Mouse (Mus musculus) MEL (cell line): Measurements from ENCODE around the gene Ttf2. TPM values are rescaled to one million over a fixed set of nuclear protein-coding genes. Genes with fewer than 3 reads are reported as not detected.

Experiments used
- DNase-seq: peaks from one replicate; pipeline ENCODE4 v3.0.0; 2011; ENCODE audit warnings: low read depth, low spot score
- H3K27ac ChIP-seq: 2 replicates; pipeline ENCODE4 v1.5.1; 2012; ENCODE audit warnings: low read depth, mild to moderate bottlenecking, control low read depth, low read length, moderate library complexity; ENCODE audit not compliant: control insufficient read depth
- H3K27me3 ChIP-seq, 2 experiments: fragments of 150-350 bp in 1 of 2; sonication (generic) in 1 of 2; 2 replicates each; pipeline ENCODE4 v1.6.1; 2012; ENCODE audit warnings: low read length in 2 of 2, mild to moderate bottlenecking in 2 of 2, improper control_type of control experiment in 1 of 2, moderate library complexity in 1 of 2; ENCODE audit not compliant: insufficient read depth in 2 of 2, control insufficient read depth in 1 of 2
- H3K36me3 ChIP-seq, 2 experiments: 2 replicates each; pipeline ENCODE4 v1.6.1; 2012 to 2014; ENCODE audit warnings: low read length in 2 of 2, improper control_type of control experiment in 1 of 2, inconsistent platforms in 1 of 2, mild to moderate bottlenecking in 1 of 2; ENCODE audit not compliant: insufficient read depth in 2 of 2, control insufficient read depth in 1 of 2
- H3K4me1 ChIP-seq, 2 experiments: fragments of 150-350 bp in 1 of 2; sonication (generic) in 1 of 2; 2 replicates each; pipeline ENCODE4 v1.6.1; 2012; ENCODE audit warnings: low read length in 2 of 2, improper control_type of control experiment in 1 of 2, mild to moderate bottlenecking in 1 of 2; ENCODE audit not compliant: insufficient read depth in 2 of 2, control insufficient read depth in 1 of 2
- H3K4me3 ChIP-seq, 2 experiments: fragments of 150-350 bp in 1 of 2; sonication (generic) in 1 of 2; 2 replicates each; pipeline ENCODE4 v1.5.1; 2012; ENCODE audit warnings: low read depth in 2 of 2, low read length in 2 of 2, mild to moderate bottlenecking in 2 of 2, moderate library complexity in 2 of 2, control low read depth in 1 of 2, improper control_type of control experiment in 1 of 2; ENCODE audit not compliant: control insufficient read depth in 1 of 2, insufficient read depth in 1 of 2
- H3K79me2 ChIP-seq: 2 replicates; pipeline ENCODE4 v1.6.1; 2012; ENCODE audit warnings: mild to moderate bottlenecking, low read length, moderate library complexity; ENCODE audit not compliant: control insufficient read depth, poor library complexity, insufficient read depth
- H3K9ac ChIP-seq: 2 replicates; pipeline ENCODE4 v1.6.1; 2012; ENCODE audit warnings: low read depth, mild to moderate bottlenecking, control low read depth, low read length, moderate library complexity; ENCODE audit not compliant: control insufficient read depth, poor library complexity, severe bottlenecking
- H3K9me3 ChIP-seq: fragments of 150-350 bp; sonication (generic); replicated peaks from 2 replicates; pipeline ENCODE4 v1.6.1; 2012; ENCODE audit warnings: mild to moderate bottlenecking, low read length, improper control_type of control experiment, moderate library complexity; ENCODE audit not compliant: insufficient read depth
- CTCF ChIP-seq, 3 experiments: IDR thresholded peaks in 2 of 3; conservative IDR thresholded peaks in 1 of 3; 2 replicates each; pipeline ENCODE4 v1.5.1; 2011 to 2012; ENCODE audit warnings: low read length in 3 of 3, low read depth in 2 of 3, mild to moderate bottlenecking in 2 of 3, improper control_type of control experiment in 1 of 3, inconsistent platforms in 1 of 3, mixed read lengths in 1 of 3, moderate library complexity in 1 of 3; ENCODE audit not compliant: control insufficient read depth in 1 of 3, insufficient read depth in 1 of 3, poor library complexity in 1 of 3, severe bottlenecking in 1 of 3
- EP300 ChIP-seq, 2 experiments: IDR thresholded peaks; 2 replicates each; pipeline ENCODE4 v1.6.1; 2011; ENCODE audit warnings: improper control_type of control experiment in 2 of 2, low read length in 2 of 2, low read depth in 1 of 2, mild to moderate bottlenecking in 1 of 2
- ETS1 ChIP-seq: IDR thresholded peaks from 2 replicates; pipeline ENCODE4 v1.6.1; 2012; ENCODE audit warnings: low read depth, mild to moderate bottlenecking, inconsistent platforms, low read length, improper control_type of control experiment, moderate library complexity
- GATA1 ChIP-seq: IDR thresholded peaks from 2 replicates; pipeline ENCODE4 v1.6.1; 2011; ENCODE audit warnings: low read depth, low read length, improper control_type of control experiment
- JUND ChIP-seq: IDR thresholded peaks from 2 replicates; pipeline ENCODE4 v1.6.1; 2011; ENCODE audit warnings: low read depth, mild to moderate bottlenecking, improper control_type of control experiment, low read length
- MEF2A ChIP-seq: IDR thresholded peaks from 2 replicates; pipeline ENCODE4 v1.6.1; 2014; ENCODE audit warnings: low read depth, mild to moderate bottlenecking, inconsistent platforms, low read length, improper control_type of control experiment; ENCODE audit not compliant: poor library complexity, insufficient replicate concordance, severe bottlenecking; ENCODE audit errors: extremely low read depth
- MXI1 ChIP-seq: IDR thresholded peaks from 2 replicates; pipeline ENCODE4 v1.6.1; 2011; ENCODE audit warnings: mild to moderate bottlenecking, low read depth, low read length, improper control_type of control experiment
- MYB ChIP-seq: IDR thresholded peaks from 2 replicates; pipeline ENCODE4 v1.6.1; 2011; ENCODE audit warnings: mild to moderate bottlenecking, low read depth, low read length, improper control_type of control experiment
- MYC ChIP-seq: IDR thresholded peaks from 2 replicates; pipeline ENCODE4 v1.6.1; 2011; ENCODE audit warnings: low read depth, mild to moderate bottlenecking, low read length, improper control_type of control experiment, moderate library complexity
- NELFE ChIP-seq: IDR thresholded peaks from 2 replicates; pipeline ENCODE4 v1.6.1; 2011; ENCODE audit warnings: low read depth, low read length, improper control_type of control experiment
- POLR2A ChIP-seq, 2 experiments: IDR thresholded peaks; 2 replicates each; pipeline ENCODE4 v1.6.1; 2011 to 2012; ENCODE audit warnings: low read length in 2 of 2, mild to moderate bottlenecking in 2 of 2, control low read depth in 1 of 2, improper control_type of control experiment in 1 of 2, low read depth in 1 of 2, moderate library complexity in 1 of 2; ENCODE audit not compliant: control insufficient read depth in 1 of 2, insufficient read depth in 1 of 2, poor library complexity in 1 of 2
- POLR2AphosphoS2 ChIP-seq: IDR thresholded peaks from 2 replicates; pipeline ENCODE4 v1.6.1; 2011; ENCODE audit warnings: low read length, improper control_type of control experiment
- POLR2AphosphoS5 ChIP-seq: IDR thresholded peaks from 2 replicates; pipeline ENCODE4 v1.6.1; 2012; ENCODE audit warnings: low read depth, borderline replicate concordance, mild to moderate bottlenecking, inconsistent platforms, low read length, moderate library complexity, mixed read lengths
- RAD21 ChIP-seq: IDR thresholded peaks from 2 replicates; pipeline ENCODE4 v1.6.1; 2011; ENCODE audit warnings: mild to moderate bottlenecking, low read depth, low read length, improper control_type of control experiment
- RCOR1 ChIP-seq: IDR thresholded peaks from 2 replicates; pipeline ENCODE4 v1.6.1; 2012; ENCODE audit warnings: low read depth, mild to moderate bottlenecking, inconsistent platforms, low read length, improper control_type of control experiment
- SMC3 ChIP-seq: IDR thresholded peaks from 2 replicates; pipeline ENCODE4 v1.6.1; 2011; ENCODE audit warnings: low read depth, low read length, improper control_type of control experiment
- TBP ChIP-seq: IDR thresholded peaks from 2 replicates; pipeline ENCODE4 v1.8.0; 2011; ENCODE audit warnings: low read depth, low read length, improper control_type of control experiment
- UBTF ChIP-seq: IDR thresholded peaks from 2 replicates; pipeline ENCODE4 v1.6.1; 2012; ENCODE audit warnings: low read depth, mild to moderate bottlenecking, inconsistent platforms, low read length, improper control_type of control experiment, moderate library complexity, borderline replicate concordance; ENCODE audit not compliant: insufficient read depth
- USF1 ChIP-seq: IDR thresholded peaks from 2 replicates; pipeline ENCODE4 v1.6.1; 2014; ENCODE audit warnings: low read depth, mild to moderate bottlenecking, inconsistent platforms, low read length, improper control_type of control experiment, moderate library complexity
- ZC3H11A ChIP-seq: IDR thresholded peaks from 2 replicates; pipeline ENCODE4 v1.6.1; 2012; ENCODE audit warnings: low read depth, mild to moderate bottlenecking, inconsistent platforms, low read length, improper control_type of control experiment
- ZNF384 ChIP-seq: IDR thresholded peaks from 2 replicates; pipeline ENCODE4 v1.6.1; 2012; ENCODE audit warnings: low read depth, mild to moderate bottlenecking, inconsistent platforms, low read length, improper control_type of control experiment
- polyA plus RNA-seq, 2 experiments: library from polyadenylated mRNA; stranded (reverse) in 1 of 2; unstranded in 1 of 2; fragments of >175 nt in 1 of 2; fragments of >200 nt in 1 of 2; gene quantifications; 2 replicates each; pipeline versions ENCODE4 v1.2.1 to v1.2.4; 2012; ENCODE audit warnings: low replicate concordance in 2 of 2, low read depth in 1 of 2; ENCODE audit not compliant: insufficient read length in 2 of 2, insufficient read depth in 1 of 2, missing spikeins in 1 of 2
- total RNA-seq: library from RNA; depleted of rRNA; stranded (reverse); fragments of 300-350 nt; gene quantifications from 2 replicates; pipeline ENCODE4 v1.2.3, GENCODE M21; 2012

Gene Ttf2
- total and polyA plus RNA-seq, 3 experiments = 27.7 to 34.4 TPM; not detected in 1

GRCm38 (mm10) chr3:100906916-100907315 lies 62.5 kb downstream of the Ttf2 start:
- Histone ChIP-seq H3K4me1 (peaks cover 0 to 3% of the 10 kb centered on the region in 2 experiments; a peak in 2 of 4 replicates), H3K27ac (no peak overlapping the region), H3K9ac (no peak overlapping the region), H3K4me3 (no peak overlapping the region)
- TF ChIP-seq CTCF (IDR thresholded peaks at IDR 0.05 in 2 of 3, conservative IDR thresholded peaks at IDR 0.05 in 1 of 3; ENCODE audit: control insufficient read depth in 1 of 3, insufficient read depth in 1 of 3, low read depth in 2 of 3, low read length in 3 of 3, poor library complexity in 1 of 3, severe bottlenecking in 1 of 3) = peak in 2 of 3 experiments; percentile 43 to 46; a peak in 4 of 6 replicates
- peak; percentile 29 for TF ChIP-seq RAD21
- TF ChIP-seq JUND = no peak
- TF ChIP-seq ZC3H11A = no peak
- TF ChIP-seq RCOR1 = no peak
- no peak for TF ChIP-seq MEF2A
- no peak for TF ChIP-seq POLR2AphosphoS5
- TF ChIP-seq SMC3 = peak; percentile 22; the same call in 1 of the 2 replicates
- TF ChIP-seq POLR2A (IDR thresholded peaks at IDR 0.05; ENCODE audit: control insufficient read depth in 1 of 2, insufficient read depth in 1 of 2, low read depth in 1 of 2, low read length in 2 of 2, poor library complexity in 1 of 2) = no peak
- no peak for TF ChIP-seq MYC
- TF ChIP-seq, all 39 proteins: peak for 3
- peaks cover 0 to 7% of the 10 kb centered on the region in 2 experiments; a peak in 2 of 4 replicates for H3K36me3 ChIP-seq
- H3K79me2 ChIP-seq = no peaks in the 10 kb centered on the region
- H3K9me3 ChIP-seq = no peaks in the 10 kb centered on the region
- peaks cover 0 to 2% of the 10 kb centered on the region in 2 experiments; a peak in 2 of 4 replicates for H3K27me3 ChIP-seq
- peak; percentile 19 for DNase-seq

- TF ChIP-seq NELFE (no peak), TBP (no peak), POLR2A (IDR thresholded peaks at IDR 0.05; ENCODE audit: control insufficient read depth in 1 of 2, insufficient read depth in 1 of 2, low read depth in 1 of 2, low read length in 2 of 2, poor library complexity in 1 of 2) (no peak), UBTF (no peak), MYB (no peak), ETS1 (0 out of 2 replicates have a peak, but pooled peaks have one; percentile 35), USF1 (no peak), POLR2AphosphoS2 (no peak), ZNF384 (no peak), GATA1 (peak; percentile 26; the same call in 1 of the 2 replicates), EP300 (IDR thresholded peaks at IDR 0.05; ENCODE audit: low read depth in 1 of 2, low read length in 2 of 2) (peak; percentile 51 to 55; a peak in 3 of 4 replicates), MXI1 (no peak)
- peak; percentile 41 for DNase-seq
- Histone ChIP-seq H3K36me3 (peaks cover 0 to 7% of the 10 kb centered on the region in 2 experiments; a peak in 2 of 4 replicates), H3K9me3 (no peaks in the 10 kb centered on the region), H3K4me3 (no peak overlapping the region), H3K4me1 (peaks cover 0 to 3% of the 10 kb centered on the region in 2 experiments; a peak in 2 of 4 replicates), H3K9ac (no peak overlapping the region), H3K79me2 (no peaks in the 10 kb centered on the region), H3K27ac (no peak overlapping the region), H3K27me3 (peaks cover 0 to 2% of the 10 kb centered on the region in 2 experiments; a peak in 2 of 4 replicates)
Observed at GRCm38 (mm10) chr3:100906128-100906527, 63.3 kb downstream of the Ttf2 start.
